Mouse (Mus musculus) cerebellum, postnatal 10 days (tissue): ENCODE data around the gene Treh.

Source experiments
- DNase-seq, 2 experiments: peaks; one replicate each; pipeline ENCODE4 v3.0.0; 2021; ENCODE audit warnings: mixed read lengths in 2 of 2

The Treh gene

GRCm38 (mm10) chr9:44716997-44717821, 44.2 kb downstream of the Treh start:
- peak; percentile 49 to 54 for DNase-seq

GRCm38 (mm10) chr9:44717822-44718242, 44.8 kb downstream of the Treh start:
- peak; percentile 94 to 98 for DNase-seq

- DNase-seq = peak; percentile 86 to 91
Observed at GRCm38 (mm10) chr9:44718937-44719631, 46.1 kb downstream of the Treh start.

- peak; percentile 59 to 83 for DNase-seq
Observed at GRCm38 (mm10) chr9:44719632-44720357, 46.8 kb downstream of the Treh start.

- peak; percentile 79 for DNase-seq
Observed at GRCm38 (mm10) chr9:44720358-44721153, 47.5 kb downstream of the Treh start.

- DNase-seq = peak; percentile 96 to 97
Observed at GRCm38 (mm10) chr9:44721154-44721876, 48.3 kb downstream of the Treh start.

GRCm38 (mm10) chr9:44721877-44722186, 48.8 kb downstream of the Treh start:
- no peak for DNase-seq

GRCm38 (mm10) chr9:44722575-44722974, 49.5 kb downstream of the Treh start:
- peak in 1 of 2 experiments; percentile 48 for DNase-seq

GRCm38 (mm10) chr9:44723008-44723407, 50.0 kb downstream of the Treh start:
- DNase-seq = no peak

GRCm38 (mm10) chr9:44723521-44724041, 50.5 kb downstream of the Treh start:
- DNase-seq = peak; percentile 62 to 78

- peak; percentile 55 to 67 for DNase-seq
Observed at GRCm38 (mm10) chr9:44724223-44724622, 51.2 kb downstream of the Treh start.

GRCm38 (mm10) chr9:44724665-44725064, 51.6 kb downstream of the Treh start:
- DNase-seq = no peak

GRCm38 (mm10) chr9:44726431-44727146, 53.6 kb downstream of the Treh start:
- DNase-seq = no peak

GRCm38 (mm10) chr9:44727441-44727840, 54.4 kb downstream of the Treh start:
- DNase-seq = no peak

- no peak for DNase-seq
Observed at GRCm38 (mm10) chr9:44732130-44732549, 59.1 kb downstream of the Treh start.

- no peak for DNase-seq
Observed at GRCm38 (mm10) chr9:44732921-44733530, 60.0 kb downstream of the Treh start.

- DNase-seq = peak; percentile 44 to 58
Observed at GRCm38 (mm10) chr9:44733671-44734523, 60.9 kb downstream of the Treh start.

- peak; percentile 74 to 79 for DNase-seq
Observed at GRCm38 (mm10) chr9:44734524-44735494, 61.8 kb downstream of the Treh start, which contains the start of gene Phldb1. Phldb1 (minus strand) TSS chr9:44735198.
